Mouse (Mus musculus) fat pad, adult 2 months (tissue): ENCODE data around the gene Entpd8.

Source experiments
- DNase-seq: peaks from one replicate; pipeline ENCODE4 v3.0.0-alpha.2; 2011; ENCODE audit warnings: low read depth, low spot score; ENCODE audit errors: extremely low read depth

The Entpd8 gene

DNA sequence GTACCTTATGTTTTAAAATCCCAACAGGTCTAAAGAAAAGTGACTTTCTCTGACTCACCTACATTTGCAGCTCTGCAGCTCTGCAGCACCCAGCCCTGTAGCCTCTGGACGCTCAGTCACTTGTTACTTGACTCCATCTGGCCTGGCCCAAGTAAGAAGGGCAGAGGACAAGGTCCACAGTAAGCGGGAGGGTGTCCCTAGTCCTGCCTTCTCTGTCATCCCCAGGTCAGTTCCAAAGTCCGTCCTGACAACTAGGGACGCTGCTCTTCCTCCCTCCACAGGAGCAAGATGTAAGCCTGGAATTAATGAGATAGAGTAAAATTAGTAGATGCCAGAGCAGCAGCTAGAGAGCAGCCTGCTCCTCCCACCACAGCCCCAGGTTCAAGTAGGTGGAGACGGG is at the start of gene Entpd8:
Entpd8 (plus strand) TSS at position 229 of the 400 bp plus-strand sequence.
- DNase-seq, result no peak

DNA sequence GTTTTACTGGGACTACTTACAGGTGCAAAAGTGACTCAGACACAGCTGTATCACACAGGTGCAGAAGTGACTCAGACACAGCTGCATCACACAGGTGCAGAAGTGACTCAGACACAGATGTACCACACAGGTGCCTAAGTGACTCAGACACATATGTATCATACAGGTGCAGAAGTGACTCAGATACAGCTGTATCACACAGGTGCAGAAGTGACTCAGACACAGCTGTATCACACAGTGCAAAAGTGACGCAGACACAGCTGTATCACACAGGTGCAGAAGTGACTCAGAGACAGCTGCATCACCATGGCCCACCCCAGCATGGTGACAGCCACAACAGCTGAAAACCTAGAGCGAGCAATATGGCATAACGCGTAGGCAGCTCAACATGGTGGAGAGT is 45.1 kb upstream of the Entpd8 start:
- no peak for DNase-seq

DNA sequence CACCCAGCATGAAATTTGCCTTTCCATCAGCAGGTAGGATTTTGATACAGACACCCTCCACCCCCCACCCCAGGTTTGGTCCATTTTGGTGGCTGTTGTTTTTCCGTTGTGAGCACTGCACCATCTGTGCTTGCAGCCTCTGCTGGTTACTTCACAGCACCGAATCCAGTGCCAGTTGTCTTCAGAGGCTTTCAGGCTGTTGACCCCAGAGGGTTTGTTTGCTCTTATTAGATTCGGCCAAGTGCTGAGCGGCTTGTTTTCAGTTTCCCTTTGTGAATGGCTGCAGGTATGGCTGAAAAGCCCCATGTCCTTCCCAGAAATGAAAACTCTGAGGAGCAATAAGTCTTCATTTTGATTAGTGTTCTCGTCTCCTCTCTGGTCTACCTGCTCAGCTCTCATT is 40.0 kb upstream of the Entpd8 start:
- DNase-seq, result no peak

DNA sequence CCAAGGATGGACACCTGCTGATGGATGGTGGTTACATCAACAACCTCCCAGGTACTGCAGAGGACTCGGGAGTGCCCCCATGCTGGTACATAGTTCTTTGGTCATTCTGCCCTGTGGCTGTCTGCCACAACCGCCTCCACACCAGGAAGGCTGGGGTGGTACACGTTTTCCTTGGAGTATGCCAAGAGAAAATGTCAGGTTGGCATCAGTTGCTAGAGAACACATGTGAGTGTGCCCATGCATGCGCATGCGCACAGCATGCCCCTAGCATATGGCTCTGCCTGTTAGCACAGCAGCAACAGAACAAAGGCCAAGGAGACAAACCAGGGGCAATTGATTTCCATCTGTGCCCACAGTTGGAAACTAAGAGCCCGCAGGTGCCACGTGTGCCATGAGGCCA is 29.2 kb upstream of the Entpd8 start:
- DNase-seq, result no peak

DNA sequence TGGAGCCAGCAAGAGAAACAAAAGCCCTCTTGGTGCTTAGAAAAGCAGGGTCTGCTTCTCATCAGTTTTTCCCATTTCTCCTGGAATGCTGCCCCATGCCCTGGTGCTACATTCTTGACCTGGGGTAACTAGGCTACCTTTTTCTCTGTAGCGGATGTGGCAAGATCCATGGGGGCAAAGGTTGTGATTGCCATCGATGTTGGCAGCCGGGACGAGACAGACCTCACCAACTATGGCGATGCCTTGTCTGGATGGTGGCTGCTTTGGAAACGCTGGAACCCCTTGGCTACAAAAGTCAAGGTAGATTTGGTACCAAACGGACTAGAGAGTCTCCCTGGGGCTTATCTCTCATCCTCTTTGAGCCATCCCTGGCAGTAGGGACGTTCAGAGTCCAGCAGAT is 28.7 kb upstream of the Entpd8 start:
- DNase-seq, result no peak

DNA sequence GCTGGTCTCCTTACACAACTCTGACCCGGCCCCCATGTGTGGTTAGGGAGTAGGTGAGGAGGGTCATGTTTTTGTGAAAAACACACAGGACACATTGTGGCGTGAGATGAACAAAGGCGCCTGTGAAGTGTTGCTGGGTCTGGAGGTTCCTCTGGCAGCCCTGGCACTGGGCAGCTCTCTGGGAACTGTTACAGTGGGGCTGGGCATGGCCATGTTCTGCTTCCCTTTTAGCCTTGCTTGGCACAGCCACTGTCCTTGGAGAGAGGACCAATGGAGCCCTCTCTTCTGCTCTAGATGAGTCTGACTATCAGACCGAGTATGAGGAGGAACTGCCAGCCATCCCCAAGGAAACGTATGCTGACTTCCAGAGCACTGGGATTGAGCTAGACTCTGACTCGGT is 27.0 kb upstream of the Entpd8 start:
- DNase-seq, result no peak

DNA sequence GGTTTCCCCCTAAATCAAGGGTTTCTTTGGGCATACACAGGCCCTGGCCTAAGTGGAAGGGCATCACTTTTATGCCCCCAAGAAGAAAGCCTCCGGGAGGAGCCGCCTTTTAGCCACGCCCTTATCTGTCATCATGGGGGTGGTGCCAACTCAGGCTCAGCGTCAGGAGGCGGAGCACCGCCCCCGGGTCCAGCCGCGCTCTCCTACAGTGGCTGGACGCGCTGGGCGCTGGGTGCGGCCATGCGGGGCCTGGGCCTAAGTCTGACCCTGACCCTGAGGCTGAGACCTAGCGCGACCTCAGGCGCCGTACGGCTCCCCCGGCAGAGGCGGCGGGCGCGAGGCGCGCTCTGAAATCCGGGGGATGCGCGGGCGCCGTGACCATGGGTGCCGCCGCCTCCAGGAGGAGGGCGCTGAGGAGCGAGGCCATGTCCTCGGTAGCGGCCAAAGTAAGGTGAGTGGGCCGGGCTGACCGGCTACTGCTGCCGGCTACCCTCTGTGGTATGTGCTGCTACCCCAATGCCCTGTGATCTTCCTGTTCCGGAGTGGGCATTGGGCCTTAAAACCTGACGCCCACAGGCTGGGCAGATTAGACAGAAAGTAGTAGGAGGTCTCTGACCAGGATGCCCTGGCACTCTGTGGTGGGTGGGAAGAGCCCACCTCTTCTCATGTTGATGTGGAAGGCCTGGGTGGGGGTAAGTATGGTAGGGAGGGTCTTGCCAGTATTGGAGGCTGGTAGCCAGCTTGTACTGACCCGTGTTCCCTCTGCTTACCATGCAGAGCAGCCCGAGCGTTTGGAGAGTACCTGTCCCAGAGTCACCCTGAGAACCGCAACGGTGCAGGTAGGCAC is 25.7 kb upstream of the Entpd8 start, which contains the start of gene Nsmf:
Nsmf (plus strand) TSS at position 135 of the 847 bp plus-strand sequence.
- DNase-seq, result no peak

DNA sequence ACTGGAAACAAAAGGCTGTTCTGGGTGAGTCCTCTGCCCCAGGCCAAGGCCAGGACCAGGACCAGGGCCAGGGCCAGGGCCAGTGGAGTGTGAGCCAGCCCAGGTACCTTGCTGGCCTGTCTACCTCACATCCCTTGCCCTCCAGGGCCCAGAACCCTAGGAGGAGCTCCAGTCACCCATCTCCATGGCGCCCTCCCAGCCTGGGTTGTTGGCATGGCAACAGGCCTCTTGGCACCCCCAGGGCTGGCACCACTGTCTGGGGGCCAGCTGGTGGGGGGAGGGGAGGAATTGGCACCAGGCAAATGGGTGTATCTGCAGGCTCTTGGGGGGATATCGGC is 25.1 kb upstream of the Entpd8 start:
- DNase-seq, result no peak

DNA sequence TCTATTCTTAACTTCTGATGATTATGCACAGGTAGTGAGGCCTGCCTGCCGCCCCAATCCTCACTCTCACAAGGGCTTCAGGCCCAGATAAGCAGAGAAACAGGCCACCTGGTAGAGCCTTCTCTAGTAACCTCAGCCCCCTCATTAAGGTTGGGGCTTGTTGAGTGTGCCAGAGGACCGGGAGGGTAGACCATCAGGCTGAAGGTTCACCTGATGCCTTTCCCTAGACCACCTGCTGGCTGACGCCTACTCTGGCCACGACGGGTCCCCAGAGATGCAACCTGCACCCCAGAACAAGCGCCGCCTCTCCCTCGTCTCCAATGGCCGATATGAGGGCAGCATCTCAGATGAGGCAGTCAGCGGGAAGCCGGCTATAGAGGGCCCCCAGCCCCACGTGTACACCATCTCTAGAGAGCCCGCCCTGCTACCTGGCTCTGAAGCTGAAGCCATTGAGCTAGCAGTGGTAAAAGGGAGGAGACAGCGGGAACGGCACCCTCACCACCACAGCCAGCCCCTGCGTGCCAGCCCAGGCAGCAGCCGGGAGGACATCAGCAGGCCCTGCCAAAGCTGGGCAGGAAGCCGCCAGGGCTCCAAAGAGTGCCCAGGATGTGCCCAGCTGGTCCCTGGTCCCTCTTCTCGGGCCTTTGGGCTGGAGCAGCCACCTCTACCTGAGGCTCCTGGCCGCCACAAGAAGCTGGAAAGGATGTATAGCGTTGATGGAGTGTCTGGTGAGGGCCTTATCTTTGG is 24.5 kb upstream of the Entpd8 start:
- no peak for DNase-seq

DNA sequence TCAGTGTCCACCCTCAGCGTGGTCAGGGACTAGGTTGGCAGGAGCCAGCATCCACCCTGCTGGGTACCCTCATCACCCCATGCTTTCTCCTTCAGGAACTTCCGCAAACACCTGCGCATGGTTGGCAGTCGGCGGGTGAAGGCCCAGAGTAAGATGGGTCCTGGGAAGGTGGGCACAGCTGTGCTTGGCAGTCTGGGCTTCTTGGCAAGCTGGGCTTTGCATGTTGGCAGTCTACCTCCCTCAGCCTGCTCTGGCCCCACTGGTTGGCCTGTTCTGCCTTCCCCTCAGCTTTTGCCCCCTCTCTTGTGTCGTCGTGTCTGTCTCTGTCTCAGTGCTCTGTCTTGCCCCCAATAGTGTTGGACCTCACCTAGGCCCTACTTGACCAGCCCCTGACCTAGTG is 21.2 kb upstream of the Entpd8 start:
- no peak for DNase-seq

DNA sequence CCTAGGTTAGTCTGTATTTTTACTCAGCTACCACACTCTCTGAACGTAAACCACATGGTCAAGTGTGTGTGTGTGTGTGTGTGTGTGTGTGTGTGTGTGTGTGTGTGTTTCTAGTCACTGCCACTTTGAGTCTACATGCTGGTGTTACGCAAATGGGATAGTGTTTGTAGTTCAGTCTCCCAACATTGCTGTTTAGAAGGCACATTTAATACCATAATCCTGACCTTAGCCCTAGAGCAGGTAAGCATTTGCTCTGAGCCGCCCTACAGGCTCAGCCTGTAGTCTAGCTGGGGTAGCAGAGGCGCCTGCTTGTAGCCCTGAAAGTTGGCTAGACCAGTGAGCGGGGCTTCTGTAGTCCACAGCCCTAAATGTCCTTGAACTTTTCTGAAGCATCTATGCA is 16.6 kb upstream of the Entpd8 start:
- DNase-seq, result no peak

DNA sequence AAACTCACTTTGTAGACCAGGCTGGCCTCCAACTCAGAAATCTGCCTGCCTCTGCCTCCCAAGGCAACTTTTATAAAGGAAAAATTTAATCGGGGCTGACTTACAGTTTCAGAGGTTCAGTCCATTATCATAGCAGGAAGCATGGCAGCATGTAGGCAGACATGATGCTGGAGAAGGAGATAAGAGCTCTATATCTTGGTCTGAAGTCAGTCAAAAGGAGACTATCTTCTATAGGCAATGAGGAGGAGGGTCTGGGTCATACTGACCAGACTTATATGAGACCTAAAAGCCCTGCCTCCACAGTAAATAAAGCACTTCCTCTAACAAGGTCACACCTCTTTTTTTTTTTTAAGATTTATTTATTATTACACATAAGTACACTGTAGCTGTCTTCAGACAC is 15.8 kb upstream of the Entpd8 start:
- no peak for DNase-seq

DNA sequence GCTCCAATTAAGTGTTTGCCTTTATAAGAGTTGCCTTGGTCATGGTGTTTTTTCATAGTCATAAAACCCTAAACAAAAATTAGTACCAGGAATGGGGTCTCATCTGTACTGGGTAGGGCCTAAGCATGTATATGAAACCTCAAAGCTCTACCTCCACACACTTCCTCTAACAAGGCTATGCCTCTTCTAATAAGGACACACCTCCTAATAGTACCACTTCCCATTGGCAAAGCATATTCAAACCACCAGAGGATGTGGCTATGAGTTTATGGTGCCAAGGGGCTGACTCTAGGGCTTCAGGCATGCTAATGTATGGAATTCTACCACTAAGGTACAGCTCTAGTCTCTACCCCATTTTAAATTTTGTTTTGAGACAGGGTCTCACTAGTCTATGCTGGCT is 14.6 kb upstream of the Entpd8 start:
- no peak for DNase-seq

DNA sequence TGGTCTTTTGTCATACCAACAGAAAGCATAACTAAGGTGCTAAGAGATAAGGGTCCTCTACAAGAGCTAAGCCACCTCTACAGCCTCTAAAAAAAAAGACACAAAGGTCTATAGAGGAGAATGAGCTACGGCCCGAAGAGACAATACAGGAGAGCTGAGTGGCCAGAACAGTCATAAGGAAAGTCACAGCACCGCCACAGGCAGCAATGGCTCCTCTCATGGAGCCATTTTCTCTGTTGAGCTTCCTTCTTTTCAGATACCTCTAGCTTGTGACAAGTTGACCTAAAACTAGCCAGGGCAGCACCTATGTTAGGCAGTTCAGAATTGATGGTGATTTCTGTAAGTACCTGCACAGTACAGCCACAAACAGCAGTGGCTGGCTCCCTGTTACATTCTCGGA is 13.6 kb upstream of the Entpd8 start:
- no peak for DNase-seq

DNA sequence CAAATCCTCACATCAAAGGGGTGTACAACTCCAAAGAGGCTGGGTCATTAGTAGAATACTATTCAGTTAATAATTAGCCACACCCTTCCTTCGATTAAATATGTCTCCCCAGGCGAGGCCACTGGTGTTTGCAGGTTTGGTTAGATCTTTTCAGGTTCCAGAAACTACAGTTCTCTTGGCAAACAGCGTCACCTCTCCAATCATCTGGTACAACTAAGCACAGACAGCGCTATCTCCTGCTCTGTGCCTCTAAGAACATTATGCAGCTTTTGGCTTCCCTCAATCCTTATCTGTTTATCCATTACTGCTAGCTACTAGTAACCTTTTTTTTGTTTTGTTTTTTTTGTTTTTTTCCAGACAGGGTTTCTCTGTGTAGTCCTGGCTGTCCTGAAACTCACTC is 10.6 kb upstream of the Entpd8 start:
- no peak for DNase-seq

DNA sequence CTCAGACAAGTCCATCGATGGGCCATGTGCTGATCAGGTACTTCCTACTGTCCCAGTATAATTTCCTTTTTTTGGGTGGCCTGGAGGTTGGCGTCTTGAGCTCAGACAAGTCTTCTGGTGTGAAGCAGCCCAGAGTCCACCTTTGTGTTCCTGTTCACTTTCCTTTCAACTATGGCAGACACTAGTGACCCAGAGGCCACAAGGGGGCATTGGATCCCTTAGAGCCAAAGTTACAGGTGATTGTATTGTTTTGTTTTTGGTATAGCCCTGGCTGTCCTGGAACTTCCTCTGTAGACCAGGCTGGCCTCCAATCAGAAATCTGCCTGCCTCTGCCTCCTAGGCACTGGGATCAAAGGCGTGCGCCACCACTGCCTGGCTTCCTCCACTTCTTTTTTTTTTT is 7.7 kb upstream of the Entpd8 start:
- DNase-seq, result no peak

DNA sequence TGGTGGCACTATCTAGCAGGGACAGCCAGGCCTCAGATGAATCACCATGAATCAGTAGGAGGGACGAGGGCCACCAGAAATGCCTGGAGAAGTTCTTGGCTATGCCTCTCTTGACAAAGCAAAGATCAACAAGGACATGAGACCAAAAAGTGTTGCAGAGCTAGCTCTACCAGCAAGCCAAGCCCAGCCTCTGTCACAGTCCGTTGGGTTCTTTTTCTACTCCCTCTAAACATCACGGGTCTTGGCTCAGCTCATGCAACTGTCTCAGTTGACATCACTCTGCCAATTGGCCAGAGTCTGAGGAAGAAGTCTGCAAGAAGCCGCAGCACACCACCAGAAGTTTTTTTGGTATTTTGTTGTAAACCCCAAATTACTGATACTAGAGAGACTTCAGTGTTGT is 4.6 kb upstream of the Entpd8 start:
- no peak for DNase-seq

DNA sequence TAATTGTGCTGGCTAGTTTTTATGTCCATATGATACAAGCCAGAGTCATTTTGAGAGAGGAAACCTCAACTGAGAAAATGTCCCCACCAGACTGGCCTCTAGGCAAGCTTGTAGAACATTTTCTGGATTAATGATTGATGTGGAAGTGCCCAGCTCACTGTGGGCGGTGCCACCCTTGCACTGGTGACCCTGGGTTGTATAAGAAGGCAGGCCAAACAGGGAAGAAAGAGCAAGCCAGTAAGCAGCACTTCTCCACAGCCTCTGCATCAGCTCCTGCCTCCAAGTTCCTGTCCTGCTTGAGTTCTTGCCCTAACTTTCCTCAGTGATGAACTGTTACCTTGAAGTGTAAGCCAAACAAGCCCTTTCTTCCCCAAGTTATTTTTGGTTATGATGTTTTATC is 1.1 kb upstream of the Entpd8 start:
- DNase-seq, result no peak

DNA sequence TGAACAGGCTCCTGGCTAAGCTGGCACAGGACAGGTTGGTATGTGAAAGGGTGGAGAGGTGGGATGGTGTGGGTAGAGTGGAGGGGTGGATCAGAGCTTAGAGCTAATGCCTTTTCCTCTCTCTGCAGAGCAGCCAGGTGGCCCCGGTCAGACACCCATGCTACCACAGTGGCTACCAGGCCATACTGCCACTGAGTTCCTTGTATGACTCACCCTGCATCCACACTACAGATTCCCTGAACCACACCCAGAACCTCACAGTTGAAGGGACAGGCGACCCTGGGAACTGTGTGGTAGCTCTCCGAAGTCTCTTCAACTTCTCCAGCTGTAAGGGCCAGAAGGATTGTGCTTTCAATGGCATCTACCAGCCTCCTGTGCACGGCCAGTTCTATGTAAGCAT is 3.6 kb downstream of the Entpd8 start:
- no peak for DNase-seq

DNA sequence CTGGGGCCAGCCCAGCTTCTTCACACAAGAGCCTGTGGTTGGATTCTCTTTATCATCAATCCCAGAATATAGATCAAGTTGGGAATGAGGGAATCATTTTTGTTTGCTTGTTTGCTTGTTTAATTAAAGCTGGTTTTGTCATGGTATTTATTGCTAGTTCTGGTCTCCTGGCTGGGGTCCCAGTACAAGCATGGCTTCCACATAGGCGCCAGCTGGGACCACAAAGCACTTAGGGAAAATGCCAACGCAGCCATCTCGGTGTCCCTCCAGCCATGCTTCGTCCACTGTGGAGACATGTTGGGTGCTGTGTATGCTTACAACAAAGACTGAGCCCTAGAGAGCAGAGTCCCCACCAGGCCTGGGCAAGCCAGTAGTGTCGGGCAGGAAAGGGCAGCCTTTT is 5.5 kb downstream of the Entpd8 start:
- no peak for DNase-seq

DNA sequence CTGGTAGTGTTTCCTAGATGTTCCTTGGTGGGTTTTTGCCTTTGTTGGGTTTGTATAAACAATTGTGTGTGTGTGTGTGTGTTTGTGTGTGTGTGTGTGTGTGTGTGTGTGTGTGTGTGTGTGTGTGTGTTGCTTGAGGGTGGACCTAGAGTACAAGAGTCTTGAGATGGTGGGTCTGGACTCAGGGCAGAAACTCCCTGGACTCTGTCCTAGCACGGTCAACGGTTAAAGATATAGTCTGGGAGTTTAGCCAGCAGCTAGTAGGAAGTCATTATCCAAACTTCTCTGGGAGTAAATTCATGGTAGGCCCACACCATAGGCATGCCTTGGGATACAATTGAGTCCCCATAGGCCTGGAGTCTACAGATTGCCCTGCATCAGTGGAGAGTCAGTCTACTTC is 7.7 kb downstream of the Entpd8 start:
- no peak for DNase-seq

DNA sequence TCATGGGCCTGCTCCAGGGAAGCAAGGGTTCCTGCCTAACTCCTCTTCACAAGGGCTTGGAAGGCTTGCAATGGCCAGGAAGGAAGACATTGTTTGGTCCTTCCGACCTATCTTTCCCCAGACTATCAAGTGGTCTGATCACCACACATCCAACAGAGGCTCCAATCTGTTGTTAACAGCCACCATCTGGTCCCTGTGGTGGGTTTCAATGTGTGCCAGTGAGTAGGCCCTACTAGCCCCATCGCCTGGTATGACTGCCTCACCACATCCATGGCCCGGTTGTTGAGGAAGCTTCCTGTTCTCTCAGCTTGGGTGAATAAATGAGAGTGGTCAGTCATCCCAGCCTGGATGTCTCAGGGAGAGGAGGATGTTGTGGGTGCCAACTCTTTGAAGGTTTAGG is 8.5 kb downstream of the Entpd8 start:
- no peak for DNase-seq

DNA sequence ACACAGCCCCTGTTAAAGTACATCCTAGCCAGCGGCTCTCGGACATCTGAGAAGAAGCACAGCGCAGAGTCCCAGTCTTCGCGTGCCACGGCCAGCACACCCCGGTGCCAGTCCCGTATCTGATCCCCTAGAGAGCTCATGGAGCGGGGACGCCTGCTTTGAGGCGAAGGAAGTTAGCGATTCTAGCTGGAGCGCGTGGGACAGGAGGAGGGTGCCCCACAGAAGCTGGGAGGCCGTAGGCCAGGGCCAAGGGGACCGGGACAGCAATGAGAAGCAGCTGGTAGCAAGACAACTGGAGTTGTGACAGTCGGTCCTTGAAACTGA is 14.6 kb downstream of the Entpd8 start:
- DNase-seq, result no peak
